Mouse (Mus musculus) thymus, adult 2 months (tissue): ENCODE data around the gene Yjefn3. TPM values are rescaled to one million over a fixed set of nuclear protein-coding genes. Genes with fewer than 3 reads are reported as not detected.
"Not testable (repeated sequence)": the region's sequence is repeated elsewhere in the genome, so short reads cannot be mapped to it uniquely, and the experiment has no call there.

Experiments
- DNase-seq: peaks from one replicate; pipeline ENCODE4 v3.0.0; 2021
- H3K27ac ChIP-seq: fragments of 200-500 bp; 2 replicates; pipeline ENCODE4 v1.5.1; 2012; ENCODE audit warnings: low read length, control low read depth; ENCODE audit not compliant: control insufficient read depth, insufficient read depth
- H3K27me3 ChIP-seq: fragments of 200-500 bp; 2 replicates; pipeline ENCODE4 v1.6.1; 2012; ENCODE audit warnings: mild to moderate bottlenecking, low read length, moderate library complexity, mixed read lengths; ENCODE audit not compliant: control insufficient read depth, insufficient read depth
- H3K36me3 ChIP-seq: fragments of 200-500 bp; 2 replicates; pipeline ENCODE4 v1.6.1; 2012; ENCODE audit warnings: mild to moderate bottlenecking, low read length, moderate library complexity; ENCODE audit not compliant: control insufficient read depth, insufficient read depth
- H3K4me1 ChIP-seq: fragments of 200-500 bp; replicated peaks from 2 replicates; pipeline ENCODE4 v1.6.1; 2012; ENCODE audit warnings: low read length; ENCODE audit not compliant: control insufficient read depth, insufficient read depth
- H3K4me3 ChIP-seq: fragments of 200-500 bp; 2 replicates; pipeline ENCODE4 v1.5.1; 2012; ENCODE audit warnings: mild to moderate bottlenecking, low read length, control low read depth, moderate library complexity; ENCODE audit not compliant: control insufficient read depth, insufficient read depth
- CTCF ChIP-seq: fragments of 200-500 bp; IDR thresholded peaks from 2 replicates; pipeline ENCODE4 v1.5.1; 2012; ENCODE audit warnings: mild to moderate bottlenecking, control low read depth, low read length, moderate library complexity, borderline replicate concordance; ENCODE audit not compliant: control insufficient read depth, poor library complexity, insufficient read depth; ENCODE audit errors: extremely low read depth
- POLR2A ChIP-seq: fragments of 200-500 bp; IDR thresholded peaks from 2 replicates; pipeline ENCODE4 v1.6.1; 2012; ENCODE audit warnings: mild to moderate bottlenecking, low read length, control low read depth, moderate library complexity; ENCODE audit not compliant: control insufficient read depth, poor library complexity, insufficient read depth; ENCODE audit errors: extremely low read depth
- WGBS: fragments of 180-500 bp; shearing (Covaris S2); methylation state at CpG from one replicate; pipeline ENCODE4 v1.1.7; 2018; 5-methylcytosine and 5-hydroxymethylcytosine counted together
- polyA plus RNA-seq: library from polyadenylated mRNA; depleted of rRNA; stranded (reverse); fragments of >200 nt; gene quantifications from 2 replicates; pipeline ENCODE4 v1.2.3, GENCODE M21; 2012; rRNA removed

The Yjefn3 gene
- 8.0 and 11.7 TPM in 2 replicates for polyA plus RNA-seq

DNA sequence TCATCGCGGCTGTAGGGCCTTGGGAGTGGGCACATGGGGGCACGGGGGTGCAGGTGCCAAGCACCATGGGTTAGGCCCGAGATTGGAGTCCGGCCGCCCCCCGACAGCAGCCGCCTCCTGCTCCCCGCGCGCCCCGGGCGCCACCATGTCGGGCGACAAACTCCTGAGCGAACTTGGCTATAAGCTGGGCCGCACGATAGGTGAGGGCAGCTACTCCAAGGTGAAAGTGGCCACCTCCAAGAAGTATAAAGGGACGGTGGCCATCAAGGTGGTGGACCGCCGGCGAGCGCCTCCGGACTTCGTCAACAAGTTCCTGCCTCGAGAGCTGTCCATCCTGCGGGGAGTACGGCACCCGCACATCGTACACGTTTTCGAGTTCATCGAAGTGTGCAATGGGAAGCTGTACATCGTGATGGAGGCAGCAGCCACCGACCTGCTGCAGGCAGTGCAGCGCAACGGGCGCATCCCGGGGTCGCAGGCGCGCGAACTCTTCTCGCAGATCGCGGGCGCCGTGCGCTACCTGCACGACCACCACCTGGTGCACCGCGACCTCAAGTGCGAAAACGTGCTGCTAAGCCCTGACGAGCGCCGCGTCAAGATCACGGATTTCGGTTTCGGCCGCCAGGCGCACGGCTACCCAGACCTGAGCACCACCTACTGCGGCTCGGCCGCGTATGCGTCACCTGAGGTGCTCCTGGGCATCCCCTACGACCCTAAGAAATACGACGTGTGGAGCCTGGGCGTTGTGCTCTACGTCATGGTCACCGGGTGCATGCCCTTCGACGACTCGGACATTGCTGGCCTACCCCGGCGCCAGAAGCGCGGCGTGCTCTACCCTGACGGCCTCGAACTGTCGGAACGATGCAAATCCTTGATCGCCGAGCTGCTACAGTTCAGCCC is at the start of gene Yjefn3, which contains the start of the genes Tssk6 and Ndufa13:
Yjefn3 (minus strand) TSS at position 550 of the 900 bp plus-strand sequence.
Tssk6 (plus strand) TSS at position 22 of the 900 bp plus-strand sequence.
Ndufa13 (minus strand) TSS at position 396 of the 900 bp plus-strand sequence.
- Histone ChIP-seq H3K36me3 (no peaks in the 10 kb centered on the region), H3K4me1 (peaks cover 2% of the 10 kb centered on the region), H3K4me3 (peak within 1 kb of the TSS; percentile 87), H3K27me3 (no peaks in the 10 kb centered on the region), H3K27ac (peak within 1 kb of the TSS; percentile 63)
- DNase-seq: peak; percentile 54
- 0 out of 2 replicates have a peak, but pooled peaks have one; percentile 23 for TF ChIP-seq CTCF
- TF ChIP-seq POLR2A: no peak
- WGBS: 6% methylated on average over 89 of the region's 89 CpGs

GRCm38 (mm10) chr8:69950300-69950699 is 47.8 kb upstream of the Yjefn3 start:
- DNase-seq: no peak
- H3K27me3 ChIP-seq: no peaks in the 10 kb centered on the region
- 97% methylated on average over 2 of the region's 2 CpGs for WGBS
- TF ChIP-seq CTCF (no peak), POLR2A (no peak)
- H3K36me3 ChIP-seq: peaks cover 11% of the 10 kb centered on the region; the same call in 1 of the 2 replicates
- 0 out of 2 replicates have a peak, but pooled peaks cover 2% of the 10 kb centered on the region for H3K4me1 ChIP-seq
- no peak overlapping the region for H3K27ac ChIP-seq
- no peak overlapping the region for H3K4me3 ChIP-seq

GRCm38 (mm10) chr8:69942495-69942894 is 40.0 kb upstream of the Yjefn3 start:
- H3K4me1 ChIP-seq: peaks cover 29% of the 10 kb centered on the region
- DNase-seq, H3K4me3 ChIP-seq, H3K27ac ChIP-seq, H3K27me3 ChIP-seq, H3K36me3 ChIP-seq: not testable (repeated sequence)
- WGBS: 78% methylated on average over 3 of the region's 3 CpGs

DNA sequence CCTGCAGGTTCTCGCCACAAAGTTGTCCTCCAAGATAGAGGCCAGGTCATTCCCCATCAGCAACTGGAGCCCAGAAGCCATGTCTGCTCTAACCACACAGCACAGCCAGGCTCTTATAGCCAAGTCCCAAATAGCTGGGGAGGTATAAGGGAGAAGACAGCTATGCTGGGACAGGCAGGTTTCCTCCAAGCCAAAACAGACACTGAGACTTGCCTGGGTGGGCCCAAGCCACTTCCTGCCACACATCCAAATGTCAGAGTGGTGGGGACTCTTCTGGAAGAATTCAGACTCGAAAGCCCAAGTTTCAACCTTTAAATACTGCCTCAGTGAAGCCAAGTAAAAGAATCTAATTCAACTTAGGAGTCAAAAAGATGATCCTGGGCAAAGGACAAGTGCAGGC is 37.9 kb upstream of the Yjefn3 start:
- DNase-seq: peak; percentile 29
- Histone ChIP-seq H3K4me3 (no peak overlapping the region), H3K4me1 (peaks cover 31% of the 10 kb centered on the region), H3K27me3 (no peaks in the 10 kb centered on the region), H3K27ac (peak overlapping the region; percentile 62; the same call in 1 of the 2 replicates), H3K36me3 (no peaks in the 10 kb centered on the region)
- no peak for TF ChIP-seq CTCF
- TF ChIP-seq POLR2A: no peak
- 45% methylated on average over 2 of the region's 2 CpGs for WGBS

GRCm38 (mm10) chr8:69939633-69940032 is 37.1 kb upstream of the Yjefn3 start:
- peaks cover 35% of the 10 kb centered on the region for H3K4me1 ChIP-seq
- WGBS: 55% methylated on average over 3 of the region's 3 CpGs
- H3K27me3 ChIP-seq: no peaks in the 10 kb centered on the region
- 0 out of 2 replicates have a peak, but pooled peaks cover 3% of the 10 kb centered on the region for H3K36me3 ChIP-seq
- DNase-seq: no peak
- no peak overlapping the region for H3K27ac ChIP-seq
- no peak overlapping the region for H3K4me3 ChIP-seq
- TF ChIP-seq POLR2A: no peak
- no peak for TF ChIP-seq CTCF

- Histone ChIP-seq H3K36me3 (0 out of 2 replicates have a peak, but pooled peaks cover 12% of the 10 kb centered on the region), H3K27ac (peak overlapping the region; percentile 2; the same call in 1 of the 2 replicates)
These were observed 35.9 kb upstream of the Yjefn3 start for GRCm38 (mm10) chr8:69938245-69938982.

More at GRCm38 (mm10) chr8:69938245-69938982, 35.9 kb upstream of the Yjefn3 start:
- no peak overlapping the region for H3K4me3 ChIP-seq
- WGBS: 63% methylated on average over 6 of the region's 6 CpGs
- DNase-seq: no peak
- no peaks in the 10 kb centered on the region for H3K27me3 ChIP-seq
- TF ChIP-seq POLR2A: no peak
- TF ChIP-seq CTCF: no peak
- peaks cover 41% of the 10 kb centered on the region for H3K4me1 ChIP-seq
